Mouse (Mus musculus): ENCODE results near the gene Rps7. TPM values are rescaled to one million over a fixed set of nuclear protein-coding genes. Genes with fewer than 3 reads are reported as not detected.

The Rps7 gene
- total and polyA plus RNA-seq, 3 experiments, result 300 to 2,439 (median 476) TPM

- TF ChIP-seq MEF2A (IDR thresholded peaks at IDR 0.05; ENCODE audit: extremely low read depth, insufficient replicate concordance, low read depth, low read length, poor library complexity, severe bottlenecking) (no peak), UBTF (IDR thresholded peaks at IDR 0.05; ENCODE audit: borderline replicate concordance, insufficient read depth, low read depth, low read length) (no peak), MYB (IDR thresholded peaks at IDR 0.05; ENCODE audit: low read depth, low read length) (no peak), TAL1 (IDR thresholded peaks at IDR 0.05; ENCODE audit: low read length) (no peak), CHD1 (IDR thresholded peaks at IDR 0.05; ENCODE audit: low read depth, low read length) (no peak), BHLHE40 (IDR thresholded peaks at IDR 0.05; ENCODE audit: borderline replicate concordance, low read depth, low read length) (peak; percentile 75; the same call in 1 of the 2 replicates), USF2 (IDR thresholded peaks at IDR 0.05; ENCODE audit: borderline replicate concordance in 1 of 2, insufficient read depth in 1 of 2, low read depth in 1 of 2, low read length in 2 of 2) (0 out of 4 replicates have a peak, but pooled peaks of 1 of the 2 experiments have one; percentile 15), GABPA (IDR thresholded peaks at IDR 0.05; ENCODE audit: low read depth, low read length) (no peak)
Observed at GRCm38 (mm10) chr12:28598526-28598991, 37.2 kb downstream of the Rps7 start (continued).

GRCm38 (mm10) chr12:28598110-28598509 lies 37.6 kb downstream of the Rps7 start:
- no peak for TF ChIP-seq USF2 (IDR thresholded peaks at IDR 0.05; ENCODE audit: borderline replicate concordance in 1 of 2, insufficient read depth in 1 of 2, low read depth in 1 of 2, low read length in 2 of 2)
- TF ChIP-seq POLR2AphosphoS2 (IDR thresholded peaks at IDR 0.05; ENCODE audit: low read length), result 0 out of 2 replicates have a peak, but pooled peaks have one; percentile 27
- TF ChIP-seq MXI1 (IDR thresholded peaks at IDR 0.05; ENCODE audit: low read depth, low read length), result no peak
- peak overlapping the region; percentile 61 for H3K9ac ChIP-seq (ENCODE audit: control insufficient read depth, low read depth, low read length, poor library complexity, severe bottlenecking)
- no peak for DNase-seq (ENCODE audit: low read depth, low spot score)
- peak overlapping the region; percentile 41 to 53 for H3K4me3 ChIP-seq (ENCODE audit: control insufficient read depth in 1 of 2, insufficient read depth in 1 of 2, low read depth in 2 of 2, low read length in 2 of 2)
- peaks cover 18 to 36% of the 10 kb centered on the region in 2 experiments for H3K4me1 ChIP-seq (ENCODE audit: control insufficient read depth in 1 of 2, insufficient read depth in 2 of 2, low read length in 2 of 2)
- no peaks in the 10 kb centered on the region for H3K79me2 ChIP-seq (ENCODE audit: control insufficient read depth, insufficient read depth, low read length, poor library complexity)
- H3K27ac ChIP-seq (ENCODE audit: control insufficient read depth, low read depth, low read length), result peak overlapping the region; percentile 93
- H3K9me3 ChIP-seq (replicated peaks; ENCODE audit: insufficient read depth, low read length), result no peaks in the 10 kb centered on the region
- no peaks in the 10 kb centered on the region for H3K27me3 ChIP-seq (ENCODE audit: control insufficient read depth in 1 of 2, insufficient read depth in 2 of 2, low read length in 2 of 2)
- peaks cover 0 to 15% of the 10 kb centered on the region in 2 experiments; a peak in 2 of 4 replicates for H3K36me3 ChIP-seq (ENCODE audit: control insufficient read depth in 1 of 2, insufficient read depth in 2 of 2, low read length in 2 of 2)

- Histone ChIP-seq H3K36me3 (ENCODE audit: control insufficient read depth in 1 of 2, insufficient read depth in 2 of 2, low read length in 2 of 2) (peaks cover 0 to 15% of the 10 kb centered on the region in 2 experiments; a peak in 2 of 4 replicates), H3K9ac (ENCODE audit: control insufficient read depth, low read depth, low read length, poor library complexity, severe bottlenecking) (peak overlapping the region; percentile 61), H3K4me3 (ENCODE audit: control insufficient read depth in 1 of 2, insufficient read depth in 1 of 2, low read depth in 2 of 2, low read length in 2 of 2) (peak overlapping the region; percentile 41 to 53), H3K27ac (ENCODE audit: control insufficient read depth, low read depth, low read length) (peak overlapping the region; percentile 93), H3K79me2 (ENCODE audit: control insufficient read depth, insufficient read depth, low read length, poor library complexity) (no peaks in the 10 kb centered on the region), H3K9me3 (replicated peaks; ENCODE audit: insufficient read depth, low read length) (no peaks in the 10 kb centered on the region), H3K4me1 (ENCODE audit: control insufficient read depth in 1 of 2, insufficient read depth in 2 of 2, low read length in 2 of 2) (peaks cover 18 to 36% of the 10 kb centered on the region in 2 experiments), H3K27me3 (ENCODE audit: control insufficient read depth in 1 of 2, insufficient read depth in 2 of 2, low read length in 2 of 2) (no peaks in the 10 kb centered on the region)
- DNase-seq (ENCODE audit: low read depth, low spot score), result peak; percentile 85
- TF ChIP-seq HCFC1 (IDR thresholded peaks at IDR 0.05; ENCODE audit: low read depth, low read length), result peak; percentile 39; the same call in 1 of the 2 replicates
- peak; percentile 51; the same call in 1 of the 2 replicates for TF ChIP-seq NELFE (IDR thresholded peaks at IDR 0.05; ENCODE audit: low read depth, low read length)
- TF ChIP-seq MAFK (IDR thresholded peaks at IDR 0.05; ENCODE audit: borderline replicate concordance, low read depth, low read length), result peak; percentile 55; the same call in 1 of the 2 replicates
- peak; percentile 57; the same call in 1 of the 2 replicates for TF ChIP-seq ZMIZ1 (IDR thresholded peaks at IDR 0.05; ENCODE audit: low read depth, low read length)
- peak; percentile 66; the same call in 1 of the 2 replicates for TF ChIP-seq MYC (IDR thresholded peaks at IDR 0.05; ENCODE audit: low read depth, low read length)
- peak; percentile 77 for TF ChIP-seq RCOR1 (IDR thresholded peaks at IDR 0.05; ENCODE audit: low read depth, low read length)
- TF ChIP-seq SMC3 (IDR thresholded peaks at IDR 0.05; ENCODE audit: low read depth, low read length), result peak; percentile 17
- peak; percentile 67; the same call in 1 of the 2 replicates for TF ChIP-seq BHLHE40 (IDR thresholded peaks at IDR 0.05; ENCODE audit: borderline replicate concordance, low read depth, low read length)
- peak; percentile 61 for TF ChIP-seq KAT2A (conservative IDR thresholded peaks at IDR 0.05; ENCODE audit: low read depth, low read length)
- TF ChIP-seq EP300 (IDR thresholded peaks at IDR 0.05; ENCODE audit: low read depth in 1 of 2, low read length in 2 of 2), result peak; percentile 94 to 97
- TF ChIP-seq CTCF (IDR thresholded peaks at IDR 0.05 in 2 of 3, conservative IDR thresholded peaks at IDR 0.05 in 1 of 3; ENCODE audit: control insufficient read depth in 1 of 3, insufficient read depth in 1 of 3, low read depth in 2 of 3, low read length in 3 of 3, poor library complexity in 1 of 3, severe bottlenecking in 1 of 3), result no peak
- TF ChIP-seq SIN3A (IDR thresholded peaks at IDR 0.05; ENCODE audit: low read length), result peak; percentile 82
- peak; percentile 96 for TF ChIP-seq TCF12 (IDR thresholded peaks at IDR 0.05; ENCODE audit: low read depth, low read length)
- TF ChIP-seq ETS1 (IDR thresholded peaks at IDR 0.05; ENCODE audit: low read depth, low read length), result peak; percentile 98
- TF ChIP-seq ZNF384 (IDR thresholded peaks at IDR 0.05; ENCODE audit: low read depth, low read length), result 0 out of 2 replicates have a peak, but pooled peaks have one; percentile 32
- 0 out of 2 replicates have a peak, but pooled peaks have one; percentile 15 for TF ChIP-seq ELF1 (IDR thresholded peaks at IDR 0.05; ENCODE audit: low read depth, low read length)
- peak; percentile 91; the same call in 1 of the 2 replicates for TF ChIP-seq UBTF (IDR thresholded peaks at IDR 0.05; ENCODE audit: borderline replicate concordance, insufficient read depth, low read depth, low read length)
- 0 out of 2 replicates have a peak, but pooled peaks have one; percentile 52 for TF ChIP-seq MAZ (IDR thresholded peaks at IDR 0.05; ENCODE audit: low read depth, low read length)
- no peak for TF ChIP-seq POLR2AphosphoS2 (IDR thresholded peaks at IDR 0.05; ENCODE audit: low read length)
- TF ChIP-seq MYB (IDR thresholded peaks at IDR 0.05; ENCODE audit: low read depth, low read length), result peak; percentile 94
Observed at GRCm38 (mm10) chr12:28597699-28598098, 38.1 kb downstream of the Rps7 start.
